Mouse (Mus musculus) bone marrow macrophage, adult 2 months (primary cell): ENCODE results near the gene Pigz.

Experiments
- CTCF ChIP-seq: IDR thresholded peaks from 2 replicates; pipeline ENCODE4 v1.5.1; 2012; ENCODE audit warnings: low read depth, mild to moderate bottlenecking, low read length, moderate library complexity
- POLR2A ChIP-seq: IDR thresholded peaks from 2 replicates; pipeline ENCODE4 v1.6.1; 2012; ENCODE audit warnings: mild to moderate bottlenecking, low read depth, low read length, borderline replicate concordance

GRCm38 (mm10) chr16:31945372-31945771 lies 11.7 kb downstream of the Pigz start:
- TF ChIP-seq CTCF (no peak), POLR2A (no peak)
